Mouse (Mus musculus): ENCODE data around the gene Kif27. TPM values are rescaled to one million over a fixed set of nuclear protein-coding genes. Genes with fewer than 3 reads are reported as not detected.
A peak's percentile ranks its signal among the peaks of the same experiment; 100 is the strongest.

Gene Kif27
- total RNA-seq, 2 experiments from 2014 or later, result not detected

- ATAC-seq (replicated peaks; ENCODE audit: poor library complexity), result no peak
Measured at GRCm38 (mm10) chr13:58281936-58282335, 77.0 kb downstream of the Kif27 start.

GRCm38 (mm10) chr13:58280528-58280927, 78.4 kb downstream of the Kif27 start:
- no peak for ATAC-seq (replicated peaks; ENCODE audit: poor library complexity)

- no peak for ATAC-seq (replicated peaks; ENCODE audit: poor library complexity)
Measured at GRCm38 (mm10) chr13:58276256-58276655, 82.7 kb downstream of the Kif27 start.

GRCm38 (mm10) chr13:58275599-58275998, 83.3 kb downstream of the Kif27 start, which contains the start of gene Gkap1:
TSS of gene Gkap1 (minus strand) at chr13:58275699.
- no peak for ATAC-seq (replicated peaks; ENCODE audit: poor library complexity)

- no peak for ATAC-seq (replicated peaks; ENCODE audit: poor library complexity)
Measured at GRCm38 (mm10) chr13:58275076-58275475, 83.8 kb downstream of the Kif27 start.

GRCm38 (mm10) chr13:58274259-58274991, 84.5 kb downstream of the Kif27 start:
- peak; percentile 68 for ATAC-seq (replicated peaks; ENCODE audit: poor library complexity)

- ATAC-seq (replicated peaks; ENCODE audit: poor library complexity), result peak; percentile 23; the same call in 1 of the 2 replicates
Measured at GRCm38 (mm10) chr13:58273411-58274258, 85.3 kb downstream of the Kif27 start.

GRCm38 (mm10) chr13:58266864-58267263, 92.1 kb downstream of the Kif27 start:
- no peak for ATAC-seq (replicated peaks; ENCODE audit: poor library complexity)

GRCm38 (mm10) chr13:58263546-58263945, 95.4 kb downstream of the Kif27 start:
- ATAC-seq (replicated peaks; ENCODE audit: poor library complexity), result peak; percentile 76

GRCm38 (mm10) chr13:58261674-58262073, 97.2 kb downstream of the Kif27 start:
- ATAC-seq (replicated peaks; ENCODE audit: poor library complexity), result no peak

- ATAC-seq (replicated peaks; ENCODE audit: poor library complexity), result no peak
Measured at GRCm38 (mm10) chr13:58253268-58253667, 105.7 kb downstream of the Kif27 start.

- no peak for ATAC-seq (replicated peaks; ENCODE audit: poor library complexity)
Measured at GRCm38 (mm10) chr13:58248957-58249356, 110.0 kb downstream of the Kif27 start.

Other genes starting within 250 kb of the Kif27 start
- 3.4 and 5.1 TPM in 2 replicates for gene Klhl3, start 245.5 kb downstream of the Kif27 start, total RNA-seq (2015)
- gene Klhl3, start 245.5 kb downstream of the Kif27 start, total RNA-seq (2017), result 4.0 and 4.6 TPM in 2 replicates
- gene Hnrnpa0, start 230.6 kb downstream of the Kif27 start, total RNA-seq (2015), result 151 and 162 TPM in 2 replicates
- gene Hnrnpa0, start 230.6 kb downstream of the Kif27 start, total RNA-seq (2017), result 82.5 and 95.8 TPM in 2 replicates
- gene Idnk, start 201.5 kb downstream of the Kif27 start, total RNA-seq (2015), result 46.2 and 52.9 TPM in 2 replicates
- 36.8 and 44.9 TPM in 2 replicates for gene Idnk, start 201.5 kb downstream of the Kif27 start, total RNA-seq (2017)
- gene Ubqln1, start 143.5 kb downstream of the Kif27 start, total RNA-seq (2015), result 52.2 and 57.6 TPM in 2 replicates
- 53.0 and 64.7 TPM in 2 replicates for gene Ubqln1, start 143.5 kb downstream of the Kif27 start, total RNA-seq (2017)
- 10.9 and 11.6 TPM in 2 replicates for gene Gkap1, start 83.4 kb downstream of the Kif27 start, total RNA-seq (2015)
- 14.6 and 20.2 TPM in 2 replicates for gene Gkap1, start 83.4 kb downstream of the Kif27 start, total RNA-seq (2017)
- 17.3 and 20.6 TPM in 2 replicates for gene 2210016F16Rik, start 26.1 kb upstream of the Kif27 start, total RNA-seq (2015)
- 11.4 and 11.8 TPM in 2 replicates for gene 2210016F16Rik, start 26.1 kb upstream of the Kif27 start, total RNA-seq (2017)
- gene Rmi1, start 43.1 kb upstream of the Kif27 start, total RNA-seq (2015), result 38.1 and 39.8 TPM in 2 replicates
- 17.7 and 27.0 TPM in 2 replicates for gene Rmi1, start 43.1 kb upstream of the Kif27 start, total RNA-seq (2017)
- 807 and 878 TPM in 2 replicates for gene Hnrnpk, start 44.2 kb upstream of the Kif27 start, total RNA-seq (2015)
- 1,846 and 2,313 TPM in 2 replicates for gene Hnrnpk, start 44.2 kb upstream of the Kif27 start, total RNA-seq (2017)

Data from megakaryocyte progenitor cell, adult 5-6 weeks (primary cell).